Mouse (Mus musculus) small intestine, adult 2 months (tissue): ENCODE results near the gene Hnrnpd. TPM values are rescaled to one million over a fixed set of nuclear protein-coding genes. Genes with fewer than 3 reads are reported as not detected.

Experiments used
- H3K27ac ChIP-seq: fragments of 200-500 bp; 2 replicates; pipeline ENCODE4 v1.5.1; 2012; ENCODE audit warnings: low read depth, low read length, control low read depth, inconsistent platforms; ENCODE audit not compliant: insufficient read depth
- H3K27me3 ChIP-seq: fragments of 200-500 bp; 2 replicates; pipeline ENCODE4 v1.6.1; 2012; ENCODE audit warnings: mild to moderate bottlenecking, moderate library complexity, low read length, inconsistent platforms; ENCODE audit not compliant: control insufficient read depth, insufficient read depth
- H3K36me3 ChIP-seq: fragments of 200-500 bp; 2 replicates; pipeline ENCODE4 v1.6.1; 2012; ENCODE audit warnings: mild to moderate bottlenecking, low read length, control low read depth, inconsistent platforms; ENCODE audit not compliant: control insufficient read depth, insufficient read depth
- H3K4me1 ChIP-seq: fragments of 200-500 bp; 2 replicates; pipeline ENCODE4 v1.6.1; 2012; ENCODE audit warnings: low read length, inconsistent platforms, mixed read lengths; ENCODE audit not compliant: control insufficient read depth, insufficient read depth, insufficient read length
- H3K4me3 ChIP-seq: fragments of 200-500 bp; 2 replicates; pipeline ENCODE4 v1.5.1; 2012; ENCODE audit warnings: low read depth, mild to moderate bottlenecking, control low read depth, inconsistent platforms, low read length, moderate library complexity
- CTCF ChIP-seq: fragments of 200-500 bp; IDR thresholded peaks from 2 replicates; pipeline ENCODE4 v1.5.1; 2012; ENCODE audit warnings: low read depth, mild to moderate bottlenecking, control low read depth, inconsistent platforms, low read length, moderate library complexity, mixed read lengths; ENCODE audit not compliant: insufficient replicate concordance, insufficient read length; ENCODE audit errors: extremely low read depth
- POLR2A ChIP-seq: fragments of 200-500 bp; IDR thresholded peaks from 2 replicates; pipeline ENCODE4 v1.6.1; 2012; ENCODE audit warnings: low read depth, mild to moderate bottlenecking, control low read depth, inconsistent platforms, low read length, moderate library complexity
- WGBS: fragments of 180-500 bp; shearing (Covaris S2); methylation state at CpG from one replicate; pipeline ENCODE4 v1.1.7; 2018; 5-methylcytosine and 5-hydroxymethylcytosine counted together
- polyA plus RNA-seq: library from polyadenylated mRNA; depleted of rRNA; stranded (reverse); fragments of >200 nt; gene quantifications from 2 replicates; pipeline ENCODE4 v1.2.3, GENCODE M21; 2012; rRNA removed

The Hnrnpd gene
- polyA plus RNA-seq = 22.4 and 79.4 TPM in 2 replicates

GRCm38 (mm10) chr5:99978699-99979442 lies at the start of gene Hnrnpd, which contains the start of gene 4930524J08Rik:
Gene Hnrnpd, minus strand, starts transcription at chr5:99978938.
Gene 4930524J08Rik, plus strand, starts transcription at chr5:99979061.
- Histone ChIP-seq H3K4me3 (peak within 1 kb of the TSS; percentile 86), H3K36me3 (peaks cover 3% of the 10 kb centered on the region), H3K4me1 (peaks cover 6% of the 10 kb centered on the region; the same call in 1 of the 2 replicates), H3K27ac (peak within 1 kb of the TSS; percentile 88), H3K27me3 (no peaks in the 10 kb centered on the region)
- WGBS = under 1% methylated on average over 97 of the region's 97 CpGs
- no peak for TF ChIP-seq CTCF
- TF ChIP-seq POLR2A = peak; percentile 85

GRCm38 (mm10) chr5:100024868-100025267 lies 46.1 kb upstream of the Hnrnpd start:
- Histone ChIP-seq H3K27ac (no peak overlapping the region), H3K4me3 (no peak overlapping the region), H3K4me1 (peaks cover under 1% of the 10 kb centered on the region; the same call in 1 of the 2 replicates), H3K36me3 (no peaks in the 10 kb centered on the region), H3K27me3 (no peaks in the 10 kb centered on the region)
- TF ChIP-seq POLR2A (no peak), CTCF (no peak)
- 28% methylated on average over 1 of the region's 1 CpGs for WGBS

- Histone ChIP-seq H3K27ac (no peak overlapping the region), H3K27me3 (no peaks in the 10 kb centered on the region), H3K36me3 (no peaks in the 10 kb centered on the region), H3K4me3 (no peak overlapping the region), H3K4me1 (no peaks in the 10 kb centered on the region)
- no peak for TF ChIP-seq POLR2A
- TF ChIP-seq CTCF = no peak
- 86% methylated on average over 5 of the region's 5 CpGs for WGBS
Observed at GRCm38 (mm10) chr5:100024403-100024802, 45.7 kb upstream of the Hnrnpd start.

GRCm38 (mm10) chr5:100020089-100020488 lies 41.4 kb upstream of the Hnrnpd start:
- TF ChIP-seq CTCF (no peak), POLR2A (no peak)

GRCm38 (mm10) chr5:100012599-100012998 lies 33.9 kb upstream of the Hnrnpd start:
- H3K36me3 ChIP-seq = no peaks in the 10 kb centered on the region
- WGBS = 93% methylated on average over 9 of the region's 9 CpGs
- H3K27me3 ChIP-seq = no peaks in the 10 kb centered on the region

More at GRCm38 (mm10) chr5:100020089-100020488, 41.4 kb upstream of the Hnrnpd start:
- Histone ChIP-seq H3K27me3 (no peaks in the 10 kb centered on the region), H3K36me3 (no peaks in the 10 kb centered on the region), H3K27ac (no peak overlapping the region), H3K4me1 (no peaks in the 10 kb centered on the region), H3K4me3 (no peak overlapping the region)

GRCm38 (mm10) chr5:100008485-100008884 lies 29.7 kb upstream of the Hnrnpd start:
- 63% methylated on average over 3 of the region's 3 CpGs for WGBS
- Histone ChIP-seq H3K27ac (no peak overlapping the region), H3K27me3 (no peaks in the 10 kb centered on the region), H3K36me3 (no peaks in the 10 kb centered on the region), H3K4me1 (peaks cover 20% of the 10 kb centered on the region), H3K4me3 (no peak overlapping the region)
- TF ChIP-seq POLR2A (no peak), CTCF (no peak)

More at GRCm38 (mm10) chr5:100012599-100012998, 33.9 kb upstream of the Hnrnpd start:
- TF ChIP-seq POLR2A = no peak
- no peak for TF ChIP-seq CTCF
- no peaks in the 10 kb centered on the region for H3K4me1 ChIP-seq
- no peak overlapping the region for H3K27ac ChIP-seq
- no peak overlapping the region for H3K4me3 ChIP-seq

- WGBS = 69% methylated on average over 4 of the region's 4 CpGs
- Histone ChIP-seq H3K27ac (peak overlapping the region; percentile 93), H3K36me3 (no peaks in the 10 kb centered on the region), H3K4me1 (peaks cover 20% of the 10 kb centered on the region), H3K4me3 (no peak overlapping the region), H3K27me3 (no peaks in the 10 kb centered on the region)
- no peak for TF ChIP-seq POLR2A
- peak; percentile 22; the same call in 1 of the 2 replicates for TF ChIP-seq CTCF
Observed at GRCm38 (mm10) chr5:100007040-100007375, 28.3 kb upstream of the Hnrnpd start.

- H3K36me3 ChIP-seq = no peaks in the 10 kb centered on the region
- H3K4me1 ChIP-seq = peaks cover 20% of the 10 kb centered on the region
- no peak overlapping the region for H3K4me3 ChIP-seq
- 27% methylated on average over 4 of the region's 4 CpGs for WGBS
- peak overlapping the region; percentile 97 for H3K27ac ChIP-seq
- TF ChIP-seq POLR2A (no peak), CTCF (no peak)
- H3K27me3 ChIP-seq = no peaks in the 10 kb centered on the region
Observed at GRCm38 (mm10) chr5:100006324-100007039, 27.7 kb upstream of the Hnrnpd start.
